Mouse (Mus musculus) intestine, embryonic 15.5 days (tissue): Measurements from ENCODE around the gene Fam216a. TPM values are rescaled to one million over a fixed set of nuclear protein-coding genes. Genes with fewer than 3 reads are reported as not detected.

ENCODE experiments used
- ATAC-seq: fragments of 200-750 bp; cut with Nextera tagmentation; 2 replicates; pipeline ENCODE4 v1.8.0; 2017; ENCODE audit warnings: moderate TSS enrichment, moderate library complexity
- H3K27ac ChIP-seq: fragments of 300-500 bp; sonication (generic); 2 replicates; pipeline ENCODE4 v1.5.1; 2015; ENCODE audit warnings: mild to moderate bottlenecking, inconsistent platforms
- H3K27me3 ChIP-seq: fragments of 300-500 bp; sonication (generic); replicated peaks from 2 replicates; pipeline ENCODE4 v1.6.1; 2015; ENCODE audit warnings: inconsistent platforms
- H3K36me3 ChIP-seq: fragments of 300-500 bp; sonication (generic); 2 replicates; pipeline ENCODE4 v1.6.1; 2015; ENCODE audit warnings: inconsistent platforms
- H3K4me1 ChIP-seq: fragments of 300-500 bp; sonication (generic); replicated peaks from 2 replicates; pipeline ENCODE4 v1.6.1; 2015; ENCODE audit warnings: inconsistent platforms
- H3K4me2 ChIP-seq: fragments of 300-500 bp; sonication (generic); replicated peaks from 2 replicates; pipeline ENCODE4 v1.6.1; 2015; ENCODE audit warnings: mild to moderate bottlenecking, inconsistent platforms
- H3K4me3 ChIP-seq: fragments of 300-500 bp; sonication (generic); replicated peaks from 2 replicates; pipeline ENCODE4 v1.5.1; 2015; ENCODE audit warnings: inconsistent platforms
- H3K9ac ChIP-seq: fragments of 300-500 bp; sonication (generic); 2 replicates; pipeline ENCODE4 v1.6.1; 2015; ENCODE audit warnings: inconsistent platforms
- H3K9me3 ChIP-seq: fragments of 300-500 bp; sonication (generic); 2 replicates; pipeline ENCODE4 v1.6.1; 2016; ENCODE audit warnings: inconsistent platforms
- WGBS: fragments of 180-500 bp; shearing (Covaris S2); methylation state at CpG from one replicate; pipeline ENCODE4 v1.1.7; 2015; 5-methylcytosine and 5-hydroxymethylcytosine counted together
- polyA plus RNA-seq: library from polyadenylated mRNA; unstranded; fragments of >200 nt; fragmentation: Nextera tagmentation; extraction: Ambion mirVana; gene quantifications from 2 replicates; pipeline ENCODE4 v1.2.1, GENCODE M21; 2015

The Fam216a gene
- polyA plus RNA-seq, 1 experiment from 2014 or later = 48.0 TPM

DNA sequence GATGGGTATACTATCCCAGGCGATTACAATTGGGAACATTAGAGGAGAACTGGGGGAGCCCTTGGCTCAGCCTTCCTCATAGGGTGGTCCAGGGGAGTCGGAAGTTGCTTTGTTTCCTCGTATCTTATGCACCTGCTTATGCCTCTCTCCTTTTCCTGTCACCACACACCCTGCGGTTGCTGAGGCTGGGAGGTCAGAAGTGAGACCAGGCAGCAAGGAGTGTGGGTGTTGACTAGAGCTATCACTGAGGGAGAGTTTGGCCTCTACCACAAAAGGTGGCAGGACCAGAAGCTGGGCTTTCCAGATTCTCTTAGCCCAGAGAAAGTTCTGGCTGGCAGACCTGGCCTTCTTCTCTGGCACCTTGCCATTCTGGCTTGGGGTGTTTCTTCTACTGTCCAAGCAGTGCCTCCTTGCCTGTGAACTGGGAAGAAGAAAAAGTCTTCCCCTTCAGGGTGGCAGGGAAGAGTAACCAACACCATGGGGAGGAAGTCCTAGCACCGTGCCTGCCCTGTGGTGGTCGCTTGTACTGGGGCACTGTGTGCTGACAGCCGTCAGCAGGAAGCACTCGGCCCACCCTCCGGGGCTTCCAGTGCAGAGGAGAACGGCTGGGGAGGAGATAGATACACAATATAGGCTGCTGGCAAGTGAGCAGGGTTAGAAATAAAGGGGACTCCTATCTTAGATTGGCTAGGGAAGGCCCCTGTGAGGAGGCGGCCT is 54.7 kb downstream of the Fam216a start:
- Histone ChIP-seq H3K36me3 (peaks cover 17% of the 10 kb centered on the region), H3K27me3 (no peaks in the 10 kb centered on the region), H3K4me2 (no peak overlapping the region), H3K9ac (no peak overlapping the region), H3K4me3 (no peak overlapping the region), H3K9me3 (no peaks in the 10 kb centered on the region), H3K4me1 (no peaks in the 10 kb centered on the region; the same call in 1 of the 2 replicates), H3K27ac (no peak overlapping the region)
- WGBS = 76% methylated on average over 11 of the region's 11 CpGs
- ATAC-seq = 0 out of 2 replicates have a peak, but pooled peaks have one; percentile 26

DNA sequence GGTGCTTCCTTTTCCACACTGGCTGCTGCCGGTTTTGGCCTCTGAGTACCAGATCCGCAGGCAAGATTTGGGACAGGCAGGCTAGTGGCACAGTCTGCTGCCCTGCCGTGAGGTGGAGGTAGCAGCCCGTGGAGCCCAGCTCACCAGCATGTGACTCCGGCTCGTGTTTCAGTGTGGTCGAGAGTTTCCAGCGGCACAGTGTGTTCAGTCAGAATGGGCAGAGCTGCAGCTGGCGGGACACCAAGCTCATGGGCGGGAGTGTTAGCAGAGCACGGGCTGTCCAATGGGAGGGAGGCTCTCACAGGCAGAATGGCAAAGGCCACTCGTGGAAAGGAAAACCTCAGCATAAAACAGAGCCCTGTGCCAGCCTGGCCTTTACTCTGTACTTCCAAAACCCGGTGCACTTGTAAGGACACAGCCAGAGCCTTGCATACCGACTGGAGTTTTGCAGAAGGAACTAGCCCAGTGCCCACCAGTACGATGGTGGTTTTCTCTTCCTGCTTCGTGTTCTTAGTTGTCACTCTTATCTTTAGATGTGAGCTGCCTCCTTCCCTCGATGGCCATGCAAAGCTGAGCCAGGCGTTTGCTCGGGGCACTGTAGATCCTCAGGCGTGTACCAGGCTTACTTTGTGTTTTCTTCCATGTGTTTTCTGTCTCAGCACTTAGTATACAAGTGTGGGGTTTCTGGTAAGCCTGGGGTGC is 57.0 kb downstream of the Fam216a start:
- peak; percentile 56; the same call in 1 of the 2 replicates for ATAC-seq
- Histone ChIP-seq H3K4me2 (no peak overlapping the region), H3K4me1 (no peaks in the 10 kb centered on the region; the same call in 1 of the 2 replicates), H3K36me3 (peaks cover 10% of the 10 kb centered on the region), H3K9ac (no peak overlapping the region), H3K27ac (0 out of 2 replicates have a peak overlapping the region, but pooled peaks have one; percentile 3), H3K9me3 (no peaks in the 10 kb centered on the region), H3K27me3 (no peaks in the 10 kb centered on the region), H3K4me3 (no peak overlapping the region)
- WGBS = 70% methylated on average over 20 of the region's 20 CpGs

Other genes starting within 250 kb of the Fam216a start
- not detected in 2 replicates for gene Ccdc63, start 231.5 kb downstream of the Fam216a start, polyA plus RNA-seq
- gene Ppp1cc, start 214.1 kb downstream of the Fam216a start, polyA plus RNA-seq = 240 and 244 TPM in 2 replicates
- 5.2 and 5.8 TPM in 2 replicates for gene Hvcn1, start 165.6 kb downstream of the Fam216a start, polyA plus RNA-seq
- 3.0 and 3.2 TPM in 2 replicates for gene Tctn1, start 107.9 kb downstream of the Fam216a start, polyA plus RNA-seq
- gene Pptc7, start 88.0 kb downstream of the Fam216a start, polyA plus RNA-seq = 10.4 and 11.0 TPM in 2 replicates
- gene Rad9b, start 18.1 kb downstream of the Fam216a start, polyA plus RNA-seq = 8.6 and 9.2 TPM in 2 replicates
- 268 and 278 TPM in 2 replicates for gene Vps29, start 18.0 kb downstream of the Fam216a start, polyA plus RNA-seq
- 62.9 and 67.2 TPM in 2 replicates for gene Gpn3, start 488 bp downstream of the Fam216a start, polyA plus RNA-seq
- gene Arpc3, start 19.5 kb upstream of the Fam216a start, polyA plus RNA-seq = 128 and 138 TPM in 2 replicates
- gene Anapc7, start 49.3 kb upstream of the Fam216a start, polyA plus RNA-seq = 35.2 and 38.3 TPM in 2 replicates
- 33.8 and 36.1 TPM in 2 replicates for gene Atp2a2, start 129.9 kb upstream of the Fam216a start, polyA plus RNA-seq
- 23.1 and 28.8 TPM in 2 replicates for gene Ift81, start 242.2 kb upstream of the Fam216a start, polyA plus RNA-seq